Mouse (Mus musculus) layer of hippocampus, postnatal 36 days (tissue): Measurements from ENCODE around the gene Prkag2. TPM values are rescaled to one million over a fixed set of nuclear protein-coding genes. Genes with fewer than 3 reads are reported as not detected.
"Not testable (repeated sequence)": the region's sequence is repeated elsewhere in the genome, so short reads cannot be mapped to it uniquely, and the experiment has no call there.

ENCODE experiments used
- DNase-seq, 2 experiments: peaks; one replicate each; pipeline ENCODE4 v3.0.0; 2022
- total RNA-seq, 2 experiments: library from RNA; stranded (reverse); gene quantifications; 2 replicates each; pipeline ENCODE4 v1.2.3; 2021

Prkag2 gene
- total RNA-seq, 2 experiments from 2014 or later: 180 to 182 TPM

- peak in 1 of 2 experiments; percentile 50 for DNase-seq
Observed at GRCm38 (mm10) chr5:25086234-25086633, 14.2 kb downstream of the Prkag2 start.

- peak; percentile 81 to 84 for DNase-seq
Observed at GRCm38 (mm10) chr5:25085170-25085569, 15.3 kb downstream of the Prkag2 start.

GRCm38 (mm10) chr5:25083816-25084215, 16.6 kb downstream of the Prkag2 start:
- no peak for DNase-seq

GRCm38 (mm10) chr5:25082542-25082941, 17.9 kb downstream of the Prkag2 start:
- no peak for DNase-seq

GRCm38 (mm10) chr5:25081545-25081944, 18.9 kb downstream of the Prkag2 start:
- peak; percentile 75 to 77 for DNase-seq

GRCm38 (mm10) chr5:25080994-25081393, 19.4 kb downstream of the Prkag2 start:
- no peak for DNase-seq

GRCm38 (mm10) chr5:25080438-25080945, 19.9 kb downstream of the Prkag2 start:
- no peak for DNase-seq

- DNase-seq: no peak
Observed at GRCm38 (mm10) chr5:25079766-25080265, 20.6 kb downstream of the Prkag2 start.

- no peak for DNase-seq
Observed at GRCm38 (mm10) chr5:25077873-25078651, 22.4 kb downstream of the Prkag2 start.

- DNase-seq: not testable (repeated sequence)
Observed at GRCm38 (mm10) chr5:25077258-25077657, 23.2 kb downstream of the Prkag2 start.

GRCm38 (mm10) chr5:25075623-25076022, 24.8 kb downstream of the Prkag2 start:
- DNase-seq: no peak

GRCm38 (mm10) chr5:25069815-25070214, 30.6 kb downstream of the Prkag2 start:
- no peak for DNase-seq

- DNase-seq: no peak
Observed at GRCm38 (mm10) chr5:25067122-25067521, 33.3 kb downstream of the Prkag2 start.

GRCm38 (mm10) chr5:25064270-25065232, 35.9 kb downstream of the Prkag2 start:
- DNase-seq: no peak

GRCm38 (mm10) chr5:25062506-25063132, 37.8 kb downstream of the Prkag2 start:
- DNase-seq: no peak

GRCm38 (mm10) chr5:25058853-25059741, 41.3 kb downstream of the Prkag2 start:
- peak; percentile 60 to 63 for DNase-seq

- DNase-seq: no peak
Observed at GRCm38 (mm10) chr5:25058417-25058816, 42.0 kb downstream of the Prkag2 start.

GRCm38 (mm10) chr5:25055288-25055687, 45.2 kb downstream of the Prkag2 start:
- no peak for DNase-seq

- DNase-seq: peak in 1 of 2 experiments; percentile 46
Observed at GRCm38 (mm10) chr5:25053971-25054658, 46.3 kb downstream of the Prkag2 start.

- no peak for DNase-seq
Observed at GRCm38 (mm10) chr5:25050827-25051226, 49.6 kb downstream of the Prkag2 start.

- DNase-seq: no peak
Observed at GRCm38 (mm10) chr5:25047670-25048069, 52.8 kb downstream of the Prkag2 start.
